In genomic region chrX:21115520-21115919, GRCm38 (mm10) we compare ENCODE assay signal across 26 mouse cellular contexts. TPM values are rescaled to one million over a fixed set of nuclear protein-coding genes. Genes with fewer than 3 reads are reported as not detected.
DNase-seq lines count a peak whose midpoint lies in the region; ATAC-seq and TF ChIP-seq lines count a peak whose summit lies in the region.
"Had no signal": no experiment of that assay in that cellular context is flagged by ENCODE, and none has a peak within 500 bp of the region (broad histone marks: within the 10 kb centered on the region; RNA-seq: fewer than 3 reads in every experiment).

Gene Ssxa1 (plus strand): TSS chrX:21115820.

- no peaks in the 10 kb centered on the region for H3K36me3 ChIP-seq in MEL (ENCODE audit: control insufficient read depth in 1 of 2, insufficient read depth in 2 of 2, low read length in 2 of 2)
- H3K36me3 ChIP-seq in midbrain, postnatal 0 days (ENCODE audit: insufficient read depth, low read length), result no peaks in the 10 kb centered on the region
- H3K36me3 ChIP-seq: G1E had no signal

- H3K9ac ChIP-seq in MEL (ENCODE audit: control insufficient read depth, low read depth, low read length, poor library complexity, severe bottlenecking), result no peak within 1 kb of the TSS
- H3K9ac ChIP-seq in midbrain, postnatal 0 days (replicated peaks; ENCODE audit: low read length, poor library complexity, severe bottlenecking), result no peak within 1 kb of the TSS

- no peak within 1 kb of the TSS for H3K27ac ChIP-seq in MEL (ENCODE audit: control insufficient read depth, low read depth, low read length)
- H3K27ac ChIP-seq in midbrain, postnatal 0 days (ENCODE audit: low read depth, low read length), result no peak within 1 kb of the TSS

- H3K4me2 ChIP-seq in midbrain, postnatal 0 days (ENCODE audit: low read depth, low read length, poor library complexity, severe bottlenecking), result no peak within 1 kb of the TSS

- no peaks in the 10 kb centered on the region for H3K27me3 ChIP-seq in MEL (ENCODE audit: control insufficient read depth in 1 of 2, insufficient read depth in 2 of 2, low read length in 2 of 2)
- no peaks in the 10 kb centered on the region for H3K27me3 ChIP-seq in midbrain, postnatal 0 days (ENCODE audit: insufficient read depth, low read length)

- no peak for TF ChIP-seq POLR2A in MEL (IDR thresholded peaks at IDR 0.05; ENCODE audit: control insufficient read depth in 1 of 2, insufficient read depth in 1 of 2, low read depth in 1 of 2, low read length in 2 of 2, poor library complexity in 1 of 2)

- TF ChIP-seq EP300 in MEL (IDR thresholded peaks at IDR 0.05; ENCODE audit: low read depth in 1 of 2, low read length in 2 of 2), result no peak

- no peak for ATAC-seq in midbrain, postnatal 0 days (ENCODE audit: low FRiP score)
- ATAC-seq: activated CD4-positive, CD25-positive, alpha-beta regulatory T cell, adult 4 months; CD4-positive, CD25-positive, alpha-beta regulatory T cell, adult 4 months; Patski had no signal

- no peaks in the 10 kb centered on the region for H3K79me2 ChIP-seq in MEL (ENCODE audit: control insufficient read depth, insufficient read depth, low read length, poor library complexity)

- peak; percentile 3 for DNase-seq in MEL (ENCODE audit: low read depth, low spot score)
- DNase-seq in R1 (ENCODE audit: low read depth, low spot score), result peak; percentile 1
- no peak for DNase-seq in left cerebral cortex, postnatal 36 days (ENCODE audit: low spot score in 2 of 2)
- DNase-seq in midbrain, postnatal 0 days (ENCODE audit: low spot score), result no peak
- DNase-seq: adrenal gland, adult 2 months; adrenal gland, adult 8-10 months; adrenal gland, postnatal 10 days; adrenal gland, postnatal 14 days; adrenal gland, postnatal 25 days; adrenal gland, postnatal 36 days; B cell, adult 2 months; cerebellum, adult 11 months; cerebellum, adult 11-12 months; cerebellum, adult 18-20 months; cerebellum, adult 2 months; cerebellum, adult 8-10 months had no signal

- TF ChIP-seq RAD21 in MEL (IDR thresholded peaks at IDR 0.05; ENCODE audit: low read depth, low read length), result no peak

- TF ChIP-seq CTCF in MEL (IDR thresholded peaks at IDR 0.05 in 2 of 3, conservative IDR thresholded peaks at IDR 0.05 in 1 of 3; ENCODE audit: control insufficient read depth in 1 of 3, insufficient read depth in 1 of 3, low read depth in 2 of 3, low read length in 3 of 3, poor library complexity in 1 of 3, severe bottlenecking in 1 of 3), result no peak
- no peak for TF ChIP-seq CTCF in midbrain, postnatal 0 days (IDR thresholded peaks at IDR 0.05)

- intact Hi-C loops in left cerebral cortex, postnatal 36 days (cut with DNase I), result no loop called here

- no peaks in the 10 kb centered on the region for H3K4me1 ChIP-seq in MEL (ENCODE audit: control insufficient read depth in 1 of 2, insufficient read depth in 2 of 2, low read length in 2 of 2)
- H3K4me1 ChIP-seq in midbrain, postnatal 0 days (ENCODE audit: insufficient read depth, low read length), result no peaks in the 10 kb centered on the region

- WGBS in midbrain, postnatal 0 days, result 79% methylated on average over 4 of the region's 4 CpGs

- no peaks in the 10 kb centered on the region for H3K9me3 ChIP-seq in MEL (replicated peaks; ENCODE audit: insufficient read depth, low read length)
- H3K9me3 ChIP-seq in midbrain, postnatal 0 days (ENCODE audit: low read length), result no peaks in the 10 kb centered on the region
- H3K9me3 ChIP-seq: G1E had no signal

- no peak within 1 kb of the TSS for H3K4me3 ChIP-seq in MEL (ENCODE audit: control insufficient read depth in 1 of 2, insufficient read depth in 1 of 2, low read depth in 2 of 2, low read length in 2 of 2)
- no peak within 1 kb of the TSS for H3K4me3 ChIP-seq in midbrain, postnatal 0 days (ENCODE audit: low read depth, low read length)

TF ChIP-seq in MEL, 35 proteins besides CTCF, POLR2A, EP300 and RAD21:
- no peak for TF ChIP-seq ELF1 (IDR thresholded peaks at IDR 0.05; ENCODE audit: low read depth, low read length)
- TF ChIP-seq KAT2A (conservative IDR thresholded peaks at IDR 0.05; ENCODE audit: low read depth, low read length), result no peak
- TF ChIP-seq POLR2AphosphoS2 (IDR thresholded peaks at IDR 0.05; ENCODE audit: low read length), result no peak
- TF ChIP-seq MAZ (IDR thresholded peaks at IDR 0.05; ENCODE audit: low read depth, low read length), result no peak
- TF ChIP-seq GABPA (IDR thresholded peaks at IDR 0.05; ENCODE audit: low read depth, low read length), result no peak
- no peak for TF ChIP-seq TAL1 (IDR thresholded peaks at IDR 0.05; ENCODE audit: low read length)
- no peak for TF ChIP-seq NRF1 (IDR thresholded peaks at IDR 0.05; ENCODE audit: insufficient read depth, low read depth, low read length, poor library complexity, severe bottlenecking)
- TF ChIP-seq RCOR1 (IDR thresholded peaks at IDR 0.05; ENCODE audit: low read depth, low read length), result no peak
- TF ChIP-seq SMC3 (IDR thresholded peaks at IDR 0.05; ENCODE audit: low read depth, low read length), result no peak
- TF ChIP-seq CHD2 (IDR thresholded peaks at IDR 0.05; ENCODE audit: low read length), result no peak
- no peak for TF ChIP-seq MXI1 (IDR thresholded peaks at IDR 0.05; ENCODE audit: low read depth, low read length)
- no peak for TF ChIP-seq CHD1 (IDR thresholded peaks at IDR 0.05; ENCODE audit: low read depth, low read length)
- no peak for TF ChIP-seq USF1 (IDR thresholded peaks at IDR 0.05; ENCODE audit: low read depth, low read length)
- TF ChIP-seq MAX (IDR thresholded peaks at IDR 0.05; ENCODE audit: low read length), result no peak
- no peak for TF ChIP-seq JUND (IDR thresholded peaks at IDR 0.05; ENCODE audit: low read depth, low read length)
- no peak for TF ChIP-seq ETS1 (IDR thresholded peaks at IDR 0.05; ENCODE audit: low read depth, low read length)

RNA-seq across cellular contexts. Expression of gene Ssxa1, which starts in this region (rescaled TPM):
- total RNA-seq in MEL (2012; rRNA removed), result not detected in 2 replicates
- not detected for polyA plus RNA-seq in MEL (2012; ENCODE audit: insufficient read depth in 1 of 2, insufficient read length in 2 of 2, low read depth in 1 of 2, low replicate concordance in 2 of 2, missing spikeins in 1 of 2)
- not detected for total RNA-seq in left cerebral cortex, postnatal 36 days (2021)
- total RNA-seq in midbrain, postnatal 0 days (2014; rRNA removed), result not detected in 2 replicates
- not detected in 2 replicates for polyA plus RNA-seq in midbrain, postnatal 0 days (2015; fragmentation: Nextera tagmentation; extraction: Ambion mirVana)
- total RNA-seq: adrenal gland, adult 18-20 months; adrenal gland, adult 2 months; adrenal gland, adult 8-10 months; adrenal gland, postnatal 10 days; adrenal gland, postnatal 14 days; adrenal gland, postnatal 25 days; adrenal gland, postnatal 36 days; adrenal gland, postnatal 4 days; CH12.LX; ES-E14; G1E had no signal
- polyA plus RNA-seq: activated CD4-positive, CD25-positive, alpha-beta regulatory T cell, adult 4 months; adrenal gland, adult 2 months; brain, embryonic 14.5 days; C2C12; CD4-positive, CD25-positive, alpha-beta regulatory T cell, adult 4 months; cerebellum, adult 2 months; G1E; Patski had no signal

Comparison
In these comparisons a context has a peak if more than half of its experiments do, and no peak if none do; other contexts are left out.
1. Peak in DNase-seq in MEL; RNA of the gene not detected or under 1 TPM.